Mouse (Mus musculus) embryonic facial prominence, embryonic 11.5 days (tissue): Measurements from ENCODE around the gene Vwc2l. TPM values are rescaled to one million over a fixed set of nuclear protein-coding genes. Genes with fewer than 3 reads are reported as not detected.

Experiments
- ATAC-seq: fragments of 200-750 bp; cut with Nextera tagmentation; replicated peaks from 2 replicates; pipeline ENCODE4 v1.8.0; 2017; ENCODE audit warnings: low read depth; ENCODE audit not compliant: insufficient number of reproducible peaks, low FRiP score, low TSS enrichment
- DNase-seq: peaks from one replicate; pipeline ENCODE4 v3.0.0-alpha.2; 2015; ENCODE audit warnings: low spot score
- H3K27ac ChIP-seq: fragments of 300-500 bp; sonication (generic); replicated peaks from 2 replicates; pipeline ENCODE4 v1.5.1; 2014; ENCODE audit warnings: mild to moderate bottlenecking, low read depth, low read length, control low read depth
- H3K27me3 ChIP-seq: fragments of 300-500 bp; sonication (generic); 2 replicates; pipeline ENCODE4 v1.6.1; 2014; ENCODE audit warnings: mild to moderate bottlenecking, low read length, moderate library complexity, mixed read lengths; ENCODE audit not compliant: control insufficient read depth, insufficient read depth
- H3K36me3 ChIP-seq: fragments of 300-500 bp; sonication (generic); replicated peaks from 2 replicates; pipeline ENCODE4 v1.6.1; 2014; ENCODE audit warnings: low read depth, mild to moderate bottlenecking, low read length, moderate library complexity, mixed read lengths; ENCODE audit not compliant: control insufficient read depth, insufficient read depth
- H3K4me1 ChIP-seq: fragments of 300-500 bp; sonication (generic); 2 replicates; pipeline ENCODE4 v1.6.1; 2014; ENCODE audit warnings: low read length, mixed read lengths; ENCODE audit not compliant: control insufficient read depth, insufficient read depth
- H3K4me2 ChIP-seq: fragments of 300-500 bp; sonication (generic); 2 replicates; pipeline ENCODE4 v1.6.1; 2014; ENCODE audit warnings: low read depth, mild to moderate bottlenecking, control low read depth, low read length, moderate library complexity
- H3K4me3 ChIP-seq: fragments of 300-500 bp; sonication (generic); 2 replicates; pipeline ENCODE4 v1.5.1; 2014; ENCODE audit warnings: low read depth, low read length, control low read depth
- H3K9ac ChIP-seq: fragments of 300-500 bp; sonication (generic); replicated peaks from 2 replicates; pipeline ENCODE4 v1.6.1; 2014; ENCODE audit warnings: mild to moderate bottlenecking, control low read depth, low read length
- H3K9me3 ChIP-seq: fragments of 300-500 bp; sonication (generic); replicated peaks from 2 replicates; pipeline ENCODE4 v1.6.1; 2016; ENCODE audit warnings: mild to moderate bottlenecking, low read length, inconsistent platforms, mixed read lengths; ENCODE audit not compliant: control insufficient read depth
- WGBS: fragments of 180-500 bp; shearing (Covaris S2); extraction: QIAGEN DNeasy Blood & Tissue Kit; methylation state at CpG from one replicate; pipeline ENCODE4 v1.1.7; 2014; 5-methylcytosine and 5-hydroxymethylcytosine counted together
- polyA plus RNA-seq: library from polyadenylated mRNA; unstranded; fragments of >200 nt; fragmentation: Nextera tagmentation; extraction: Ambion mirVana; gene quantifications from 2 replicates; pipeline ENCODE4 v1.2.1, GENCODE M21; 2014

The Vwc2l gene
- polyA plus RNA-seq, 1 experiment from 2014 or later = 0.24 TPM

DNA sequence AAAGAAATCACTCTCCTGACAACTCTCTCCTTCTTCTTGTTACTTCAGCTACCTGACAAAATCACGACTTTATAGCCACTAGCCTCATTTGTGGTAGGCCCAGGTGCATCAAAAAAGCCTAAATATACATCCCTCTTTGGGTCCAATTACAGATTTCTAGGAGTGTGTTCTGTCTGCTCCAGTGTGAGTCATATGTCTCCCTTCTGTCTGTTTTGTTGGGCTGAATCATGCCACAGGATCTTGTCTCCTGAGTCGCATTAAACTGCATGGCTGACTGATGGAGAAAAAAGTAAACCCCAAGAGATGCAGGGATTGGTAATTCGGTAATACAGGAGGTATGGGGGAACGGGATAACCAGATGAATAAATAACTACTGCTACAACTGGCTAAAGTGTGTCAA, 69.6 kb downstream of the Vwc2l start:
- ATAC-seq (no peak), DNase-seq (no peak)
- no peak overlapping the region for H3K4me3 ChIP-seq
- H3K27ac ChIP-seq = no peak overlapping the region
- no peaks in the 10 kb centered on the region for H3K4me1 ChIP-seq
- no peak overlapping the region for H3K4me2 ChIP-seq
- H3K27me3 ChIP-seq = no peaks in the 10 kb centered on the region
- no peaks in the 10 kb centered on the region for H3K9me3 ChIP-seq
- 75% methylated on average over 4 of the region's 4 CpGs for WGBS
- H3K9ac ChIP-seq = no peak overlapping the region
- no peaks in the 10 kb centered on the region for H3K36me3 ChIP-seq

GRCm38 (mm10) chr1:70803401-70803800, 77.9 kb downstream of the Vwc2l start:
- Histone ChIP-seq H3K9me3 (no peaks in the 10 kb centered on the region), H3K4me3 (no peak overlapping the region), H3K9ac (no peak overlapping the region), H3K27me3 (no peaks in the 10 kb centered on the region), H3K27ac (no peak overlapping the region), H3K4me2 (no peak overlapping the region), H3K4me1 (no peaks in the 10 kb centered on the region), H3K36me3 (no peaks in the 10 kb centered on the region)
- WGBS = 89% methylated on average over 3 of the region's 3 CpGs
- ATAC-seq (no peak), DNase-seq (no peak)

DNA sequence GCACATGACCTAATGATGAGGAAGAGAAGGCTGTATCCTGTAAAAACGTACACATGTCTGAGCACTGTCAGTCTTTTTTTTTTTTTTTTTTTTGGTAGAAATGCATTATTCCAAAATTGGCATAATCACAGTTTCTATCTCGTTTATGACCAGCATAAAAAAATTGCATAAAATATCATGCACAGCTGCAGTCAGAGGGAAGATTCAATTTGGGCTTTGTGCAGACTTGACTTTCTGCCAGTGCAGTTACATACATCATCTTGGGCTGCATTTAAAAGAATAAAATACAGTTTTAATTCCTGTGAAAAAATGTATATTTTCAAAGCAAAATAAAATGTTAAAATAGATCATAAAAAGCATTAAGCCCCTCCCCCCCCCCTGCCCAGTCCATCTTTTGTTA, 97.6 kb downstream of the Vwc2l start:
- no peak for ATAC-seq
- DNase-seq = no peak
- 66% methylated on average over 2 of the region's 2 CpGs for WGBS

GRCm38 (mm10) chr1:70833262-70833661, 107.7 kb downstream of the Vwc2l start:
- H3K9ac ChIP-seq = no peak overlapping the region
- H3K4me3 ChIP-seq = no peak overlapping the region
- H3K9me3 ChIP-seq = no peaks in the 10 kb centered on the region
- 79% methylated on average over 3 of the region's 3 CpGs for WGBS
- H3K27ac ChIP-seq = no peak overlapping the region
- DNase-seq (no peak), ATAC-seq (no peak)
- no peaks in the 10 kb centered on the region for H3K27me3 ChIP-seq
- no peaks in the 10 kb centered on the region for H3K4me1 ChIP-seq
- H3K36me3 ChIP-seq = no peaks in the 10 kb centered on the region
- H3K4me2 ChIP-seq = no peak overlapping the region

More for the DNA sequence above, 97.6 kb downstream of the Vwc2l start:
- Histone ChIP-seq H3K9me3 (no peaks in the 10 kb centered on the region), H3K9ac (no peak overlapping the region), H3K4me1 (no peaks in the 10 kb centered on the region), H3K4me3 (no peak overlapping the region), H3K27ac (no peak overlapping the region), H3K27me3 (no peaks in the 10 kb centered on the region), H3K4me2 (no peak overlapping the region), H3K36me3 (no peaks in the 10 kb centered on the region)

DNA sequence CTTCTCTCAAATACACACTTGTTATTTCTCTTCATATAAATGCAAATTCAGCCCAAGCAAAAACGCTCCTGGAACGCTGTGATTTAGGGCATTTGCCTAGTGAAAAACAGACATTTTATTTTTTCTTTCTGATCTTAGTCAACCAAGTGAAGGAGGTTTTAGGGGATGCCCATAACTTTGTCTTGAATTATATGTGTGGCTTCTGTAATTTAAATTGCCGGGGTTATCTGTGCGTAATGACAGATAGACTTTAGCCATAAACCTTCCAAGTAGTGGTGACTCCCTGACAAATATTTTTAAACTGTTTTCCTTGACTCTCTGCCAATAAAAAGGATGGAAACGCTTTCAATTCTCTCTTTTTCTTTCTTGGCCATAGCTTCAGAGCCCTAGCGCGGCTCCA, 116.7 kb downstream of the Vwc2l start:
- ATAC-seq = no peak
- H3K4me3 ChIP-seq = no peak overlapping the region
- H3K4me1 ChIP-seq = no peaks in the 10 kb centered on the region
- 91% methylated on average over 7 of the region's 7 CpGs for WGBS
- H3K36me3 ChIP-seq = no peaks in the 10 kb centered on the region
- H3K9ac ChIP-seq = no peak overlapping the region
- H3K4me2 ChIP-seq = no peak overlapping the region
- H3K27me3 ChIP-seq = no peaks in the 10 kb centered on the region
- H3K9me3 ChIP-seq = no peaks in the 10 kb centered on the region
- no peak overlapping the region for H3K27ac ChIP-seq
- no peak for DNase-seq

DNA sequence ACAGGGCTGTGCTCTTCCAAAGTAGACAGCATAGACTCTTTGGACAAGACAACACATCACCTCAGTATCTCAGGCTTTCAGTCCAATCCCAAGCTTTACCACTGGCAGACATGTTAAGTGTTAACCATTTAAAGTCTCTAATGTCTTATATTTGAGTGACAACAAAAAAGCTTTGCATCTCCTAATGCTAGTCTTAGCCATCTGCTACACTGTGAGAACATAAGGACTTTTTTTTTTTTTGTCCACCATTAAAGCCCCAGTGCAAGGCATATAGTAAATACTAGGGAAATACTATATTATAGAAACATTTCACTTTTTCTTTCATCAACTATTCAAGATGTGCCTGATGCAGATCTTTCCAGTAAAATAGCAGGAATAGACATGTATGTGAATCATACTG, 119.8 kb downstream of the Vwc2l start:
- Histone ChIP-seq H3K27ac (no peak overlapping the region), H3K4me1 (no peaks in the 10 kb centered on the region), H3K9ac (no peak overlapping the region), H3K36me3 (no peaks in the 10 kb centered on the region), H3K4me2 (no peak overlapping the region), H3K4me3 (no peak overlapping the region), H3K27me3 (no peaks in the 10 kb centered on the region), H3K9me3 (no peaks in the 10 kb centered on the region)
- ATAC-seq (no peak), DNase-seq (no peak)

DNA sequence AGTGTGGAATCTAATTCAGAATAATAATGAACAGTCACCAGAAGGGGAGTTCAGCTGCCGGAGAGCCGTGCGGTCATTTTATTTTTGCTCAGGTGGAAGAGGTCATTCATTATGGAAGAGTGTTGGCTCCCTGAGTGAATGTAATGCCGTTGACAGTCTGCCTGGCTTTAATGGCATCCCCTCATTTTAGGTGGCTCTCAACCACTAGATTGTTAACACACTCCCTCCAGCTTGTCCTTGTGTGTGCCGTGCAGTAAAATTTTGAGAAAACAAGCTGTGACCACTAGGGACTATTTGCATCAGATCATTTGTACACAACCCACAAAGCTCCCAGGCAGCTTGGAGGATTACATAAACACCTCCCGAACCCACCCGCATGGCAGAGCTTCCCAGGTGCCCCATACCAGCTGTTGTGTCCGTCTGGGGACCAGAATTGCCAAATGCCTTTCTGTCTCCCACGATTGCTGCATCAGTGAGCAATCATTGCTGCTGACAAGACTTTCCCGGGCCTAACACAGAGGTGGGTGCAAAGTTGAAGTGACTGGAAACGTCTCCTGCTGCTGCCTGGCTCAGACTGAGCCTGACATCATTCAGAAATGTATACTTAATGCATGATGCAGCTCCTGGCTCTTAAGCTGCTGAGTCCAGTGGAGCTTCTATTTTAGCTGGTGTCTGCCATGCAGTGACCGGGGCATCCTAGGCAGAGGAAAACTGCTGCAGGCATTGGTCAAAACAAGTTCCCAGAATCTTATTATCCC, 126.3 kb downstream of the Vwc2l start:
- ATAC-seq (no peak), DNase-seq (no peak)
- H3K4me2 ChIP-seq = no peak overlapping the region
- H3K4me3 ChIP-seq = no peak overlapping the region
- H3K27ac ChIP-seq = no peak overlapping the region
- no peaks in the 10 kb centered on the region for H3K4me1 ChIP-seq
- H3K36me3 ChIP-seq = no peaks in the 10 kb centered on the region
- H3K27me3 ChIP-seq = no peaks in the 10 kb centered on the region
- H3K9ac ChIP-seq = no peak overlapping the region
- no peaks in the 10 kb centered on the region for H3K9me3 ChIP-seq
- WGBS = 75% methylated on average over 12 of the region's 12 CpGs

- no peak overlapping the region for H3K4me2 ChIP-seq
- no peak overlapping the region for H3K4me3 ChIP-seq
- 85% methylated on average over 11 of the region's 11 CpGs for WGBS
- H3K9ac ChIP-seq = no peak overlapping the region
- no peaks in the 10 kb centered on the region for H3K9me3 ChIP-seq
- H3K36me3 ChIP-seq = no peaks in the 10 kb centered on the region
- H3K27ac ChIP-seq = no peak overlapping the region
- DNase-seq = no peak
- H3K4me1 ChIP-seq = no peaks in the 10 kb centered on the region
- no peaks in the 10 kb centered on the region for H3K27me3 ChIP-seq
- ATAC-seq = no peak
Observed at GRCm38 (mm10) chr1:70853446-70853845, 127.9 kb downstream of the Vwc2l start.
